Mouse (Mus musculus) kidney, postnatal 10 days (tissue): ENCODE data around the gene Reln.
A peak's percentile ranks its signal among the peaks of the same experiment; 100 is the strongest.

ENCODE experiments used
- DNase-seq: peaks from one replicate; pipeline ENCODE4 v3.0.0; 2021; ENCODE audit warnings: mixed read lengths

Gene Reln

GRCm38 (mm10) chr5:22307072-22307471 is 37.4 kb downstream of the Reln start:
- DNase-seq = no peak

GRCm38 (mm10) chr5:22303709-22304108 is 40.8 kb downstream of the Reln start:
- no peak for DNase-seq

- no peak for DNase-seq
Measured at GRCm38 (mm10) chr5:22302309-22302708, 42.2 kb downstream of the Reln start.

- DNase-seq = no peak
Measured at GRCm38 (mm10) chr5:22300788-22301187, 43.7 kb downstream of the Reln start.

- no peak for DNase-seq
Measured at GRCm38 (mm10) chr5:22300046-22300445, 44.5 kb downstream of the Reln start.

GRCm38 (mm10) chr5:22295161-22295560 is 49.3 kb downstream of the Reln start:
- DNase-seq = no peak

GRCm38 (mm10) chr5:22291409-22291808 is 53.1 kb downstream of the Reln start:
- DNase-seq = no peak

- DNase-seq = no peak
Measured at GRCm38 (mm10) chr5:22285396-22285795, 59.1 kb downstream of the Reln start.

- DNase-seq = no peak
Measured at GRCm38 (mm10) chr5:22282141-22282665, 62.3 kb downstream of the Reln start.

GRCm38 (mm10) chr5:22280534-22281164 is 63.9 kb downstream of the Reln start:
- no peak for DNase-seq

GRCm38 (mm10) chr5:22279201-22279600 is 65.3 kb downstream of the Reln start:
- no peak for DNase-seq

- no peak for DNase-seq
Measured at GRCm38 (mm10) chr5:22274134-22274533, 70.4 kb downstream of the Reln start.

GRCm38 (mm10) chr5:22266489-22267301 is 77.8 kb downstream of the Reln start:
- no peak for DNase-seq

GRCm38 (mm10) chr5:22262351-22262765 is 82.1 kb downstream of the Reln start:
- no peak for DNase-seq

- no peak for DNase-seq
Measured at GRCm38 (mm10) chr5:22255346-22255745, 89.2 kb downstream of the Reln start.

GRCm38 (mm10) chr5:22253910-22254309 is 90.6 kb downstream of the Reln start:
- no peak for DNase-seq

GRCm38 (mm10) chr5:22253318-22253717 is 91.2 kb downstream of the Reln start:
- no peak for DNase-seq

GRCm38 (mm10) chr5:22247850-22248249 is 96.7 kb downstream of the Reln start:
- DNase-seq = no peak

- DNase-seq = no peak
Measured at GRCm38 (mm10) chr5:22245056-22245455, 99.4 kb downstream of the Reln start.

GRCm38 (mm10) chr5:22243538-22243937 is 101.0 kb downstream of the Reln start:
- no peak for DNase-seq

- DNase-seq = no peak
Measured at GRCm38 (mm10) chr5:22241560-22241959, 102.9 kb downstream of the Reln start.

- peak; percentile 61 for DNase-seq
Measured at GRCm38 (mm10) chr5:22236801-22237200, 107.7 kb downstream of the Reln start.

GRCm38 (mm10) chr5:22224515-22224914 is 120.0 kb downstream of the Reln start:
- DNase-seq = no peak

- no peak for DNase-seq
Measured at GRCm38 (mm10) chr5:22223940-22224339, 120.6 kb downstream of the Reln start.
